20 mouse cellular contexts compared by ENCODE assay signal in genomic region chr12:86383803-86384202, GRCm38 (mm10). TPM values are rescaled to one million over a fixed set of nuclear protein-coding genes. Genes with fewer than 3 reads are reported as not detected.
DNase-seq lines count a peak whose midpoint lies in the region; ATAC-seq lines count a peak whose summit lies in the region.
"Had no signal": no experiment of that assay in that cellular context is flagged by ENCODE, and none has a peak within 500 bp of the region (broad histone marks: within the 10 kb centered on the region; RNA-seq: fewer than 3 reads in every experiment).

No protein-coding gene starts in this region.

- no peak overlapping the region for H3K9ac ChIP-seq in midbrain, embryonic 12.5 days (replicated peaks)
- H3K9ac ChIP-seq in midbrain, embryonic 15.5 days = no peak overlapping the region
- H3K9ac ChIP-seq in forebrain, embryonic 11.5 days (ENCODE audit: low read length) = 0 out of 2 replicates have a peak overlapping the region, but pooled peaks have one; percentile 33
- no peak overlapping the region for H3K9ac ChIP-seq in forebrain, embryonic 16.5 days (replicated peaks; ENCODE audit: low read depth, low read length)
- peak overlapping the region; percentile 7; the same call in 1 of the 2 replicates for H3K9ac ChIP-seq in midbrain, embryonic 13.5 days (replicated peaks)
- H3K9ac ChIP-seq: heart, embryonic 13.5 days; liver, postnatal 0 days had no signal

- peak; percentile 50; the same call in 1 of the 2 replicates for ATAC-seq in midbrain, embryonic 12.5 days (ENCODE audit: low FRiP score, low read depth)
- no peak for ATAC-seq in midbrain, embryonic 15.5 days (replicated peaks)
- no peak; the same call in 1 of the 2 replicates for ATAC-seq in forebrain, embryonic 11.5 days (replicated peaks; ENCODE audit: low FRiP score)
- ATAC-seq in forebrain, embryonic 16.5 days = peak; percentile 66
- ATAC-seq in midbrain, embryonic 13.5 days = 0 out of 2 replicates have a peak, but pooled peaks have one; percentile 17
- ATAC-seq: inflammation-experienced regulatory T-cells, adult 6 months; liver, postnatal 0 days had no signal

- no peak overlapping the region for H3K4me3 ChIP-seq in midbrain, embryonic 12.5 days
- no peak overlapping the region for H3K4me3 ChIP-seq in midbrain, embryonic 15.5 days
- no peak overlapping the region for H3K4me3 ChIP-seq in forebrain, embryonic 11.5 days (ENCODE audit: low read depth, low read length)
- no peak overlapping the region for H3K4me3 ChIP-seq in forebrain, embryonic 16.5 days (replicated peaks; ENCODE audit: low read length)
- H3K4me3 ChIP-seq in midbrain, embryonic 13.5 days (replicated peaks) = no peak overlapping the region
- H3K4me3 ChIP-seq: heart, embryonic 13.5 days; left cerebral cortex, adult 2 months; limb, embryonic 10.5 days had no signal

- H3K4me2 ChIP-seq in midbrain, embryonic 12.5 days (replicated peaks) = peak overlapping the region; percentile 18
- no peak overlapping the region for H3K4me2 ChIP-seq in midbrain, embryonic 15.5 days
- H3K4me2 ChIP-seq in forebrain, embryonic 11.5 days (ENCODE audit: low read depth, low read length, severe bottlenecking) = no peak overlapping the region
- H3K4me2 ChIP-seq in forebrain, embryonic 16.5 days (ENCODE audit: low read length) = no peak overlapping the region
- peak overlapping the region; percentile 12; the same call in 1 of the 2 replicates for H3K4me2 ChIP-seq in midbrain, embryonic 13.5 days (replicated peaks)
- H3K4me2 ChIP-seq: heart, embryonic 13.5 days had no signal

- H3K27ac ChIP-seq in midbrain, embryonic 12.5 days (replicated peaks) = peak overlapping the region; percentile 52; the same call in 1 of the 2 replicates
- H3K27ac ChIP-seq in midbrain, embryonic 15.5 days = no peak overlapping the region
- H3K27ac ChIP-seq in forebrain, embryonic 11.5 days (ENCODE audit: low read depth, low read length) = no peak overlapping the region
- no peak overlapping the region for H3K27ac ChIP-seq in forebrain, embryonic 16.5 days (ENCODE audit: low read length)
- peak overlapping the region; percentile 40 for H3K27ac ChIP-seq in midbrain, embryonic 13.5 days
- H3K27ac ChIP-seq: heart, embryonic 13.5 days; left cerebral cortex, adult 2 months; limb, embryonic 10.5 days had no signal

- no peaks in the 10 kb centered on the region for H3K9me3 ChIP-seq in midbrain, embryonic 12.5 days
- no peaks in the 10 kb centered on the region for H3K9me3 ChIP-seq in midbrain, embryonic 15.5 days
- no peaks in the 10 kb centered on the region for H3K9me3 ChIP-seq in forebrain, embryonic 11.5 days (ENCODE audit: control insufficient read depth, low read length)
- no peaks in the 10 kb centered on the region for H3K9me3 ChIP-seq in forebrain, embryonic 16.5 days (ENCODE audit: control insufficient read depth, low read length)
- H3K9me3 ChIP-seq in midbrain, embryonic 13.5 days = no peaks in the 10 kb centered on the region
- H3K9me3 ChIP-seq: heart, embryonic 13.5 days; limb, embryonic 10.5 days had no signal

- no peak for DNase-seq in forebrain, embryonic 11.5 days (ENCODE audit: low spot score)
- no peak for DNase-seq in gastrocnemius, postnatal 4 days (ENCODE audit: low spot score in 2 of 2)
- no peak for DNase-seq in heart, adult 9 months (ENCODE audit: low spot score in 2 of 2)
- DNase-seq: B cell, adult 2 months; cerebellum, adult 2 months; heart, adult 11 months; kidney, adult 2 months; kidney, postnatal 10 days; liver, postnatal 0 days; lung, postnatal 14 days; thymus, adult 18-20 months had no signal

- H3K27me3 ChIP-seq in midbrain, embryonic 12.5 days = peaks cover 26% of the 10 kb centered on the region
- peaks cover 6% of the 10 kb centered on the region; the same call in 1 of the 2 replicates for H3K27me3 ChIP-seq in midbrain, embryonic 15.5 days (replicated peaks)
- no peaks in the 10 kb centered on the region for H3K27me3 ChIP-seq in forebrain, embryonic 11.5 days (ENCODE audit: control insufficient read depth, insufficient read depth, low read length)
- H3K27me3 ChIP-seq in forebrain, embryonic 16.5 days (replicated peaks; ENCODE audit: control insufficient read depth, insufficient read depth, low read length) = no peaks in the 10 kb centered on the region
- peaks cover 8% of the 10 kb centered on the region; the same call in 1 of the 2 replicates for H3K27me3 ChIP-seq in midbrain, embryonic 13.5 days

- H3K36me3 ChIP-seq in midbrain, embryonic 12.5 days = no peaks in the 10 kb centered on the region
- no peaks in the 10 kb centered on the region for H3K36me3 ChIP-seq in midbrain, embryonic 15.5 days (replicated peaks)
- no peaks in the 10 kb centered on the region for H3K36me3 ChIP-seq in forebrain, embryonic 11.5 days (ENCODE audit: control insufficient read depth, insufficient read depth, low read length)
- no peaks in the 10 kb centered on the region for H3K36me3 ChIP-seq in forebrain, embryonic 16.5 days (ENCODE audit: control insufficient read depth, insufficient read depth)
- no peaks in the 10 kb centered on the region for H3K36me3 ChIP-seq in midbrain, embryonic 13.5 days
- H3K36me3 ChIP-seq: heart, embryonic 13.5 days; limb, embryonic 10.5 days had no signal

- peaks cover 45% of the 10 kb centered on the region for H3K4me1 ChIP-seq in midbrain, embryonic 12.5 days
- peaks cover 33% of the 10 kb centered on the region for H3K4me1 ChIP-seq in midbrain, embryonic 15.5 days
- H3K4me1 ChIP-seq in forebrain, embryonic 11.5 days (replicated peaks; ENCODE audit: control insufficient read depth, insufficient read depth, low read length) = peaks cover 16% of the 10 kb centered on the region
- peaks cover 23% of the 10 kb centered on the region for H3K4me1 ChIP-seq in forebrain, embryonic 16.5 days (replicated peaks; ENCODE audit: control insufficient read depth, insufficient read depth, low read length)
- peaks cover 53% of the 10 kb centered on the region for H3K4me1 ChIP-seq in midbrain, embryonic 13.5 days (replicated peaks)

- 9% methylated on average over 6 of the region's 6 CpGs for WGBS in midbrain, embryonic 12.5 days
- 5% methylated on average over 6 of the region's 6 CpGs for whole genome bisulfite sequencing in midbrain, embryonic 15.5 days
- WGBS in forebrain, embryonic 11.5 days = 12% methylated on average over 6 of the region's 6 CpGs
- WGBS in forebrain, embryonic 16.5 days = 4% methylated on average over 6 of the region's 6 CpGs
- WGBS in midbrain, embryonic 13.5 days = 3% methylated on average over 6 of the region's 6 CpGs

RNA-seq across cellular contexts. Expression of gene Esrrb, which starts 22.9 kb away (rescaled TPM):
- 1.8 TPM in 2 replicates for polyA plus RNA-seq in midbrain, embryonic 12.5 days (2016; fragmentation: Nextera tagmentation; extraction: Ambion mirVana)
- 4.6 and 5.5 TPM in 2 replicates for polyA plus RNA-seq in midbrain, embryonic 15.5 days (2015; fragmentation: Nextera tagmentation; extraction: Ambion mirVana)
- 0.13 TPM in 1 of 2 replicates, not detected in the other for polyA plus RNA-seq in forebrain, embryonic 11.5 days (2014; fragmentation: Nextera tagmentation; extraction: Ambion mirVana)
- polyA plus RNA-seq in forebrain, embryonic 16.5 days (2015; fragmentation: Nextera tagmentation; extraction: Ambion mirVana) = 0.24 and 0.27 TPM in 2 replicates
- polyA plus RNA-seq in midbrain, embryonic 13.5 days (2015; fragmentation: Nextera tagmentation; extraction: Ambion mirVana) = 4.7 and 6.5 TPM in 2 replicates
- total RNA-seq in gastrocnemius, postnatal 4 days (2021) = 1 to 10 TPM; 2.5 to 3.4 TPM
- total RNA-seq: megakaryocyte-erythroid progenitor cell, adult 5-6 weeks had no signal

Comparison
In these comparisons a context has a peak if more than half of its experiments do, and no peak if none do; other contexts are left out.
1. ATAC-seq: peak in midbrain, embryonic 12.5 days (single experiment), forebrain, embryonic 16.5 days (single experiment) and midbrain, embryonic 13.5 days (single experiment); none in midbrain, embryonic 15.5 days (single experiment) and forebrain, embryonic 11.5 days (single experiment).
2. H3K27ac ChIP-seq: peak in midbrain, embryonic 12.5 days (single experiment) and midbrain, embryonic 13.5 days (single experiment); none in midbrain, embryonic 15.5 days (single experiment), forebrain, embryonic 11.5 days (single experiment) and forebrain, embryonic 16.5 days (single experiment).
3. H3K4me2 ChIP-seq: peak in midbrain, embryonic 12.5 days (single experiment) and midbrain, embryonic 13.5 days (single experiment); none in midbrain, embryonic 15.5 days (single experiment), forebrain, embryonic 11.5 days (single experiment) and forebrain, embryonic 16.5 days (single experiment).
4. H3K9ac ChIP-seq: peak in forebrain, embryonic 11.5 days (single experiment) and midbrain, embryonic 13.5 days (single experiment); none in midbrain, embryonic 12.5 days (single experiment), midbrain, embryonic 15.5 days (single experiment) and forebrain, embryonic 16.5 days (single experiment).